Mouse (Mus musculus) lung, embryonic 14.5 days (tissue): ENCODE measurements around the gene Mxra7. TPM values are rescaled to one million over a fixed set of nuclear protein-coding genes. Genes with fewer than 3 reads are reported as not detected.
"Not testable (repeated sequence)": the region's sequence is repeated elsewhere in the genome, so short reads cannot be mapped to it uniquely, and the experiment has no call there.

Experiments used
- ATAC-seq: fragments of 200-750 bp; cut with Nextera tagmentation; 2 replicates; pipeline ENCODE4 v1.8.0; 2017; ENCODE audit warnings: mild to moderate bottlenecking, moderate TSS enrichment, moderate library complexity; ENCODE audit not compliant: insufficient read depth
- DNase-seq: peaks from one replicate; pipeline ENCODE4 v3.0.0-alpha.2; 2015
- H3K27ac ChIP-seq: fragments of 300-500 bp; sonication (generic); 2 replicates; pipeline ENCODE4 v1.5.1; 2014; ENCODE audit warnings: low read depth, mild to moderate bottlenecking, moderate library complexity
- H3K27me3 ChIP-seq: fragments of 300-500 bp; sonication (generic); 2 replicates; pipeline ENCODE4 v1.6.1; 2014; ENCODE audit warnings: low read length, control low read depth; ENCODE audit not compliant: insufficient read depth
- H3K36me3 ChIP-seq: fragments of 300-500 bp; sonication (generic); 2 replicates; pipeline ENCODE4 v1.6.1; 2014; ENCODE audit warnings: control low read depth; ENCODE audit not compliant: insufficient read depth
- H3K4me1 ChIP-seq: fragments of 300-500 bp; sonication (generic); 2 replicates; pipeline ENCODE4 v1.6.1; 2014; ENCODE audit warnings: antibody characterized with exemption, control low read depth; ENCODE audit not compliant: insufficient read depth
- H3K4me2 ChIP-seq: fragments of 300-500 bp; sonication (generic); 2 replicates; pipeline ENCODE4 v1.6.1; 2014; ENCODE audit warnings: mild to moderate bottlenecking
- H3K4me3 ChIP-seq: fragments of 300-500 bp; sonication (generic); 2 replicates; pipeline ENCODE4 v1.5.1; 2014; ENCODE audit warnings: low read depth, low read length
- H3K9ac ChIP-seq: fragments of 300-500 bp; sonication (generic); 2 replicates; pipeline ENCODE4 v1.6.1; 2014
- H3K9me3 ChIP-seq: fragments of 300-500 bp; sonication (generic); 2 replicates; pipeline ENCODE4 v1.6.1; 2016; ENCODE audit warnings: low read depth, low read length, control low read depth
- CTCF ChIP-seq: IDR thresholded peaks from 2 replicates; pipeline ENCODE4 v1.5.1; 2016; ENCODE audit warnings: antibody characterized with exemption, low read depth
- WGBS: fragments of 180-500 bp; shearing (Covaris S2); extraction: QIAGEN DNeasy Blood & Tissue Kit; methylation state at CpG from one replicate; pipeline ENCODE4 v1.1.7; 2014; 5-methylcytosine and 5-hydroxymethylcytosine counted together
- polyA plus RNA-seq: library from polyadenylated mRNA; unstranded; fragments of >200 nt; fragmentation: Nextera tagmentation; extraction: Ambion mirVana; gene quantifications from 2 replicates; pipeline ENCODE4 v1.2.1, GENCODE M21; 2014

Mxra7 gene
- polyA plus RNA-seq, 1 experiment from 2014 or later, result 15.9 TPM

- WGBS, result 85% methylated on average over 14 of the region's 14 CpGs
- no peak for ATAC-seq
- peaks cover 78% of the 10 kb centered on the region for H3K36me3 ChIP-seq
Measured at GRCm38 (mm10) chr11:116838936-116839335, 11.1 kb upstream of the Mxra7 start.

GRCm38 (mm10) chr11:116837441-116837840 is 9.6 kb upstream of the Mxra7 start:
- 93% methylated on average over 10 of the region's 10 CpGs for WGBS
- H3K4me1 ChIP-seq, result peaks cover 3% of the 10 kb centered on the region; the same call in 1 of the 2 replicates
- no peak overlapping the region for H3K4me2 ChIP-seq
- H3K9me3 ChIP-seq, result no peaks in the 10 kb centered on the region
- H3K27me3 ChIP-seq, result no peaks in the 10 kb centered on the region
- no peak overlapping the region for H3K27ac ChIP-seq
- DNase-seq (no peak), ATAC-seq (no peak)
- no peak overlapping the region for H3K4me3 ChIP-seq
- no peak overlapping the region for H3K9ac ChIP-seq
- TF ChIP-seq CTCF, result 0 out of 2 replicates have a peak, but pooled peaks have one; percentile 6
- H3K36me3 ChIP-seq, result peaks cover 92% of the 10 kb centered on the region

More at GRCm38 (mm10) chr11:116838936-116839335, 11.1 kb upstream of the Mxra7 start:
- Histone ChIP-seq H3K27ac (no peak overlapping the region), H3K4me2 (no peak overlapping the region), H3K9me3 (no peaks in the 10 kb centered on the region), H3K4me3 (no peak overlapping the region), H3K9ac (no peak overlapping the region), H3K27me3 (no peaks in the 10 kb centered on the region), H3K4me1 (peaks cover 3% of the 10 kb centered on the region; the same call in 1 of the 2 replicates)
- DNase-seq, result no peak
- TF ChIP-seq CTCF, result no peak

- Histone ChIP-seq H3K9ac (no peak overlapping the region), H3K4me1 (peaks cover 3% of the 10 kb centered on the region; the same call in 1 of the 2 replicates), H3K27ac (no peak overlapping the region), H3K4me2 (no peak overlapping the region), H3K27me3 (no peaks in the 10 kb centered on the region), H3K9me3 (no peaks in the 10 kb centered on the region), H3K36me3 (peaks cover 87% of the 10 kb centered on the region), H3K4me3 (no peak overlapping the region)
- ATAC-seq (no peak), DNase-seq (no peak)
- no peak for TF ChIP-seq CTCF
- 89% methylated on average over 4 of the region's 4 CpGs for WGBS
Measured at GRCm38 (mm10) chr11:116836283-116836682, 8.4 kb upstream of the Mxra7 start.

- Histone ChIP-seq H3K27ac (no peak overlapping the region), H3K9ac (no peak overlapping the region), H3K4me2 (no peak overlapping the region), H3K4me3 (no peak overlapping the region), H3K27me3 (no peaks in the 10 kb centered on the region), H3K9me3 (no peaks in the 10 kb centered on the region), H3K36me3 (peaks cover 74% of the 10 kb centered on the region), H3K4me1 (no peaks in the 10 kb centered on the region)
- TF ChIP-seq CTCF, result no peak
- DNase-seq (no peak), ATAC-seq (no peak)
- 82% methylated on average over 1 of the region's 1 CpGs for WGBS
Measured at GRCm38 (mm10) chr11:116834954-116835353, 7.1 kb upstream of the Mxra7 start.

GRCm38 (mm10) chr11:116832172-116832685 is 4.4 kb upstream of the Mxra7 start:
- Histone ChIP-seq H3K27ac (no peak overlapping the region), H3K27me3 (no peaks in the 10 kb centered on the region), H3K4me1 (no peaks in the 10 kb centered on the region), H3K4me3 (no peak overlapping the region), H3K9me3 (no peaks in the 10 kb centered on the region), H3K9ac (no peak overlapping the region), H3K4me2 (no peak overlapping the region), H3K36me3 (peaks cover 47% of the 10 kb centered on the region)
- no peak for TF ChIP-seq CTCF
- DNase-seq (no peak), ATAC-seq (no peak)
- 27% methylated on average over 4 of the region's 4 CpGs for WGBS

- 34% methylated on average over 17 of the region's 17 CpGs for WGBS
- Histone ChIP-seq H3K4me2 (peak overlapping the region; percentile 86), H3K27me3 (no peaks in the 10 kb centered on the region), H3K4me1 (peaks cover 7% of the 10 kb centered on the region; the same call in 1 of the 2 replicates), H3K27ac (peak overlapping the region; percentile 78), H3K4me3 (peak overlapping the region; percentile 73), H3K9ac (peak overlapping the region; percentile 80), H3K36me3 (no peaks in the 10 kb centered on the region), H3K9me3 (no peaks in the 10 kb centered on the region)
- no peak for ATAC-seq
- TF ChIP-seq CTCF, result no peak
- no peak for DNase-seq
Measured at GRCm38 (mm10) chr11:116826550-116827504, 1.0 kb downstream of the Mxra7 start.

- no peak for TF ChIP-seq CTCF
- no peaks in the 10 kb centered on the region for H3K9me3 ChIP-seq
- no peaks in the 10 kb centered on the region for H3K36me3 ChIP-seq
- H3K4me2 ChIP-seq, result peak overlapping the region; percentile 12; the same call in 1 of the 2 replicates
- 0 out of 2 replicates have a peak overlapping the region, but pooled peaks have one; percentile 13 for H3K9ac ChIP-seq
- no peaks in the 10 kb centered on the region for H3K27me3 ChIP-seq
- H3K4me3 ChIP-seq, result no peak overlapping the region
- ATAC-seq (no peak), DNase-seq (no peak)
- WGBS, result 75% methylated on average over 5 of the region's 5 CpGs
- peaks cover 7% of the 10 kb centered on the region; the same call in 1 of the 2 replicates for H3K4me1 ChIP-seq
- no peak overlapping the region for H3K27ac ChIP-seq
Measured at GRCm38 (mm10) chr11:116825230-116825629, 2.6 kb downstream of the Mxra7 start.

- DNase-seq, H3K4me2 ChIP-seq, H3K4me1 ChIP-seq, H3K4me3 ChIP-seq, H3K27ac ChIP-seq, H3K27me3 ChIP-seq, ATAC-seq, H3K36me3 ChIP-seq, H3K9me3 ChIP-seq, H3K9ac ChIP-seq: not testable (repeated sequence)
- 95% methylated on average over 9 of the region's 10 CpGs for WGBS
Measured at GRCm38 (mm10) chr11:116823885-116824284, 4.0 kb downstream of the Mxra7 start.
